ENCODE assay signal across 14 mouse cellular contexts in genomic region chr9:16428589-16428988, GRCm38 (mm10).
DNase-seq lines count a peak whose midpoint lies in the region; ATAC-seq and TF ChIP-seq lines count a peak whose summit lies in the region.
"Had no signal": no experiment of that assay in that cellular context is flagged by ENCODE, and none has a peak within 500 bp of the region (broad histone marks: within the 10 kb centered on the region; RNA-seq: fewer than 3 reads in every experiment).

No protein-coding gene starts in this region.

- no peak overlapping the region for H3K9ac ChIP-seq in kidney, postnatal 0 days (ENCODE audit: low read depth, low read length)
- H3K9ac ChIP-seq in hindbrain, embryonic 13.5 days, result no peak overlapping the region
- H3K9ac ChIP-seq in midbrain, embryonic 14.5 days (replicated peaks; ENCODE audit: low read length), result no peak overlapping the region
- H3K9ac ChIP-seq: lung, embryonic 15.5 days had no signal

- no peak for TF ChIP-seq CTCF in kidney, postnatal 0 days (IDR thresholded peaks at IDR 0.05; ENCODE audit: low read depth)

- H3K27ac ChIP-seq in kidney, postnatal 0 days, result no peak overlapping the region
- peak overlapping the region; percentile 69 for H3K27ac ChIP-seq in hindbrain, embryonic 13.5 days
- H3K27ac ChIP-seq in midbrain, embryonic 14.5 days (replicated peaks; ENCODE audit: low read depth, low read length), result peak overlapping the region; percentile 64
- H3K27ac ChIP-seq: lung, embryonic 15.5 days had no signal

- H3K4me2 ChIP-seq in kidney, postnatal 0 days (ENCODE audit: low read length), result no peak overlapping the region
- peak overlapping the region; percentile 2; the same call in 1 of the 2 replicates for H3K4me2 ChIP-seq in hindbrain, embryonic 13.5 days
- H3K4me2 ChIP-seq in midbrain, embryonic 14.5 days (ENCODE audit: low read length), result no peak overlapping the region
- H3K4me2 ChIP-seq: lung, embryonic 15.5 days had no signal

- peak; percentile 37 for DNase-seq in kidney, postnatal 0 days (ENCODE audit: low spot score)
- no peak for DNase-seq in kidney, postnatal 14 days
- peak; percentile 51 for DNase-seq in embryo, embryonic 10.5 days (ENCODE audit: low spot score)
- DNase-seq in midbrain, embryonic 14.5 days, result peak; percentile 65
- no peak for DNase-seq in B cell, adult 2 months
- DNase-seq in heart, adult 11 months, result no peak
- no peak for DNase-seq in ovary, postnatal 10 days (ENCODE audit: low spot score)
- DNase-seq: adrenal gland, postnatal 10 days; cerebellum, adult 8-10 months; gastrocnemius, postnatal 10 days; kidney, adult 8-10 months; kidney, postnatal 4 days had no signal

- WGBS in kidney, postnatal 0 days, result 54% methylated on average over 5 of the region's 5 CpGs
- WGBS in hindbrain, embryonic 13.5 days, result 32% methylated on average over 5 of the region's 5 CpGs
- WGBS in midbrain, embryonic 14.5 days, result 53% methylated on average over 5 of the region's 5 CpGs

- no peaks in the 10 kb centered on the region for H3K4me1 ChIP-seq in kidney, postnatal 0 days (replicated peaks; ENCODE audit: insufficient read depth, low read length)
- H3K4me1 ChIP-seq in hindbrain, embryonic 13.5 days (replicated peaks), result peaks cover 12% of the 10 kb centered on the region
- H3K4me1 ChIP-seq in midbrain, embryonic 14.5 days (ENCODE audit: control insufficient read depth, insufficient read depth, low read length), result peaks cover 13% of the 10 kb centered on the region
- H3K4me1 ChIP-seq: lung, embryonic 15.5 days had no signal

- no peak for ATAC-seq in kidney, postnatal 0 days (replicated peaks; ENCODE audit: low FRiP score, low read depth)
- ATAC-seq in hindbrain, embryonic 13.5 days (ENCODE audit: low FRiP score), result no peak; the same call in 1 of the 2 replicates
- peak; percentile 57; the same call in 1 of the 2 replicates for ATAC-seq in midbrain, embryonic 14.5 days (ENCODE audit: low FRiP score, low TSS enrichment)

- no peaks in the 10 kb centered on the region for H3K27me3 ChIP-seq in kidney, postnatal 0 days (ENCODE audit: insufficient read depth, low read length)
- H3K27me3 ChIP-seq in hindbrain, embryonic 13.5 days, result no peaks in the 10 kb centered on the region
- H3K27me3 ChIP-seq in midbrain, embryonic 14.5 days (ENCODE audit: control insufficient read depth, insufficient read depth, low read length), result no peaks in the 10 kb centered on the region
- H3K27me3 ChIP-seq: lung, embryonic 15.5 days had no signal

- no peaks in the 10 kb centered on the region for H3K9me3 ChIP-seq in kidney, postnatal 0 days (replicated peaks; ENCODE audit: low read length)
- H3K9me3 ChIP-seq in hindbrain, embryonic 13.5 days, result no peaks in the 10 kb centered on the region
- no peaks in the 10 kb centered on the region for H3K9me3 ChIP-seq in midbrain, embryonic 14.5 days (ENCODE audit: control insufficient read depth, low read length)
- H3K9me3 ChIP-seq: lung, embryonic 15.5 days had no signal

- no peak overlapping the region for H3K4me3 ChIP-seq in kidney, postnatal 0 days (replicated peaks; ENCODE audit: low read depth, low read length)
- H3K4me3 ChIP-seq in hindbrain, embryonic 13.5 days, result no peak overlapping the region
- H3K4me3 ChIP-seq in midbrain, embryonic 14.5 days (replicated peaks; ENCODE audit: low read depth, low read length), result no peak overlapping the region
- H3K4me3 ChIP-seq: lung, embryonic 15.5 days had no signal

- no peaks in the 10 kb centered on the region for H3K36me3 ChIP-seq in kidney, postnatal 0 days (ENCODE audit: insufficient read depth, low read length)
- H3K36me3 ChIP-seq in hindbrain, embryonic 13.5 days, result no peaks in the 10 kb centered on the region
- no peaks in the 10 kb centered on the region for H3K36me3 ChIP-seq in midbrain, embryonic 14.5 days (ENCODE audit: control insufficient read depth, insufficient read depth, low read length)
- H3K36me3 ChIP-seq: lung, embryonic 15.5 days had no signal

Comparison
In these comparisons a context has a peak if more than half of its experiments do, and no peak if none do; other contexts are left out.
1. DNase-seq: peak in kidney, postnatal 0 days (single experiment), embryo, embryonic 10.5 days (single experiment) and midbrain, embryonic 14.5 days (single experiment); none in kidney, postnatal 14 days (single experiment), B cell, adult 2 months (0 of 2), heart, adult 11 months (single experiment) and ovary, postnatal 10 days (single experiment).